Mouse (Mus musculus): Measurements from ENCODE around the gene Ttll12. TPM values are rescaled to one million over a fixed set of nuclear protein-coding genes. Genes with fewer than 3 reads are reported as not detected.
A peak's percentile ranks its signal among the peaks of the same experiment; 100 is the strongest.

The Ttll12 gene
- 29.9 and 32.5 TPM in 2 replicates for polyA plus RNA-seq (2012; rRNA removed)
- polyA plus RNA-seq (2014; fragmentation: Nextera tagmentation; extraction: Ambion mirVana): 36.2 and 43.7 TPM in 2 replicates

- H3K9ac ChIP-seq (replicated peaks): peak within 1 kb of the TSS; percentile 97
- TF ChIP-seq EP300 (IDR thresholded peaks at IDR 0.05; ENCODE audit: low read depth): no peak
- TF ChIP-seq CTCF (IDR thresholded peaks at IDR 0.05; ENCODE audit: low read depth): no peak
- H3K9me3 ChIP-seq (ENCODE audit: control insufficient read depth, low read length): no peaks in the 10 kb centered on the region
- ATAC-seq (ENCODE audit: insufficient read depth) (peak; percentile 67), DNase-seq (ENCODE audit: low read depth in 3 of 3, low spot score in 3 of 3) (peak; percentile 94 to 96 (median 96))
- under 1% methylated on average over 68 of the region's 68 CpGs for WGBS (ENCODE audit: insufficient replicate concordance)
- H3K4me3 ChIP-seq (ENCODE audit: insufficient read depth in 1 of 2, low read depth in 2 of 2, low read length in 2 of 2): peak within 1 kb of the TSS; percentile 81 to 84
- H3K4me2 ChIP-seq (ENCODE audit: low read depth): peak within 1 kb of the TSS; percentile 99
- H3K4me1 ChIP-seq (replicated peaks; ENCODE audit: control insufficient read depth in 2 of 2, insufficient read depth in 2 of 2, low read length in 1 of 2): peaks cover 34 to 39% of the 10 kb centered on the region in 2 experiments
- H3K27me3 ChIP-seq (ENCODE audit: control insufficient read depth, insufficient read depth, low read length): no peaks in the 10 kb centered on the region
- H3K27ac ChIP-seq: peak within 1 kb of the TSS; percentile 100
- peaks cover 14% of the 10 kb centered on the region for H3K36me3 ChIP-seq (replicated peaks; ENCODE audit: control insufficient read depth, insufficient read depth, low read depth)
Observed at GRCm38 (mm10) chr15:83594513-83595363, at the start of gene Ttll12. Gene Ttll12, minus strand, starts transcription at chr15:83595157.

DNA sequence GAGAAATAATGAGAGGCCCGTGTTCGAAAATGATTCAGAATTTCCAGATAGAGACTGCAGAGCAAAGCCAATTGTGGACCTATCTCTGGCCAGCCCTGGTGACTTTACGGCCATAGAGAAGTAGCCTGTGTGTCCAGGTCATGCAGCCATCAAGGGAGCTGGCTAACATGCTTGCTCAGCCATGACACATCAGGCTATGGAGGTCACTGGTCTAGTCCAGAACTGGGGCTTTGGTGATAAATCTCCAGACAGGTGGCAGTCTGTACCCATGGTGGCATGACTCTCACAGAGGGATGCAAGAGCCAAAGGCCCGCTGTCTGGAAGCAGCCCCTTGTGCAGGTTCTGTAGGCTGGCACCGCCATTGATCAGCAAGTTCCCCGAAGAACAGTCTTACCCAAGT lies 47.6 kb upstream of the Ttll12 start:
- Histone ChIP-seq H3K27ac (no peak overlapping the region), H3K9me3 (ENCODE audit: control insufficient read depth, low read length) (no peaks in the 10 kb centered on the region), H3K36me3 (replicated peaks; ENCODE audit: control insufficient read depth, insufficient read depth, low read depth) (no peaks in the 10 kb centered on the region), H3K4me2 (ENCODE audit: low read depth) (no peak overlapping the region), H3K27me3 (ENCODE audit: control insufficient read depth, insufficient read depth, low read length) (no peaks in the 10 kb centered on the region), H3K4me3 (ENCODE audit: insufficient read depth in 1 of 2, low read depth in 2 of 2, low read length in 2 of 2) (no peak overlapping the region), H3K9ac (replicated peaks) (no peak overlapping the region), H3K4me1 (replicated peaks; ENCODE audit: control insufficient read depth in 2 of 2, insufficient read depth in 2 of 2, low read length in 1 of 2) (no peaks in the 10 kb centered on the region)
- 67% methylated on average over 6 of the region's 6 CpGs for WGBS (ENCODE audit: insufficient replicate concordance)
- TF ChIP-seq EP300 (IDR thresholded peaks at IDR 0.05; ENCODE audit: low read depth) (no peak), CTCF (IDR thresholded peaks at IDR 0.05; ENCODE audit: low read depth) (no peak)
- ATAC-seq (ENCODE audit: insufficient read depth) (no peak), DNase-seq (ENCODE audit: low read depth in 3 of 3, low spot score in 3 of 3) (no peak)

GRCm38 (mm10) chr15:83640208-83640607 lies 45.3 kb upstream of the Ttll12 start:
- H3K9ac ChIP-seq (replicated peaks): no peak overlapping the region
- TF ChIP-seq CTCF (IDR thresholded peaks at IDR 0.05; ENCODE audit: low read depth) (no peak), EP300 (IDR thresholded peaks at IDR 0.05; ENCODE audit: low read depth) (no peak)
- no peaks in the 10 kb centered on the region for H3K36me3 ChIP-seq (replicated peaks; ENCODE audit: control insufficient read depth, insufficient read depth, low read depth)
- H3K4me2 ChIP-seq (ENCODE audit: low read depth): no peak overlapping the region
- WGBS (ENCODE audit: insufficient replicate concordance): 25% methylated on average over 4 of the region's 4 CpGs
- H3K4me3 ChIP-seq (ENCODE audit: insufficient read depth in 1 of 2, low read depth in 2 of 2, low read length in 2 of 2): no peak overlapping the region
- no peaks in the 10 kb centered on the region for H3K4me1 ChIP-seq (replicated peaks; ENCODE audit: control insufficient read depth in 2 of 2, insufficient read depth in 2 of 2, low read length in 1 of 2)
- no peak overlapping the region for H3K27ac ChIP-seq
- ATAC-seq (ENCODE audit: insufficient read depth): no peak
- no peaks in the 10 kb centered on the region for H3K9me3 ChIP-seq (ENCODE audit: control insufficient read depth, low read length)
- H3K27me3 ChIP-seq (ENCODE audit: control insufficient read depth, insufficient read depth, low read length): no peaks in the 10 kb centered on the region
- no peak for DNase-seq (ENCODE audit: low read depth in 3 of 3, low spot score in 3 of 3)

GRCm38 (mm10) chr15:83639160-83639559 lies 44.2 kb upstream of the Ttll12 start:
- H3K4me1 ChIP-seq (replicated peaks; ENCODE audit: control insufficient read depth in 2 of 2, insufficient read depth in 2 of 2, low read length in 1 of 2): no peaks in the 10 kb centered on the region
- H3K4me2 ChIP-seq (ENCODE audit: low read depth): no peak overlapping the region
- no peaks in the 10 kb centered on the region for H3K9me3 ChIP-seq (ENCODE audit: control insufficient read depth, low read length)
- no peak overlapping the region for H3K9ac ChIP-seq (replicated peaks)
- H3K27ac ChIP-seq: no peak overlapping the region
- H3K4me3 ChIP-seq (ENCODE audit: insufficient read depth in 1 of 2, low read depth in 2 of 2, low read length in 2 of 2): no peak overlapping the region
- ATAC-seq (ENCODE audit: insufficient read depth): no peak
- no peaks in the 10 kb centered on the region for H3K36me3 ChIP-seq (replicated peaks; ENCODE audit: control insufficient read depth, insufficient read depth, low read depth)
- no peak for DNase-seq (ENCODE audit: low read depth in 3 of 3, low spot score in 3 of 3)
- TF ChIP-seq EP300 (IDR thresholded peaks at IDR 0.05; ENCODE audit: low read depth) (no peak), CTCF (IDR thresholded peaks at IDR 0.05; ENCODE audit: low read depth) (no peak)
- H3K27me3 ChIP-seq (ENCODE audit: control insufficient read depth, insufficient read depth, low read length): no peaks in the 10 kb centered on the region
- WGBS (ENCODE audit: insufficient replicate concordance): 52% methylated on average over 3 of the region's 3 CpGs

DNA sequence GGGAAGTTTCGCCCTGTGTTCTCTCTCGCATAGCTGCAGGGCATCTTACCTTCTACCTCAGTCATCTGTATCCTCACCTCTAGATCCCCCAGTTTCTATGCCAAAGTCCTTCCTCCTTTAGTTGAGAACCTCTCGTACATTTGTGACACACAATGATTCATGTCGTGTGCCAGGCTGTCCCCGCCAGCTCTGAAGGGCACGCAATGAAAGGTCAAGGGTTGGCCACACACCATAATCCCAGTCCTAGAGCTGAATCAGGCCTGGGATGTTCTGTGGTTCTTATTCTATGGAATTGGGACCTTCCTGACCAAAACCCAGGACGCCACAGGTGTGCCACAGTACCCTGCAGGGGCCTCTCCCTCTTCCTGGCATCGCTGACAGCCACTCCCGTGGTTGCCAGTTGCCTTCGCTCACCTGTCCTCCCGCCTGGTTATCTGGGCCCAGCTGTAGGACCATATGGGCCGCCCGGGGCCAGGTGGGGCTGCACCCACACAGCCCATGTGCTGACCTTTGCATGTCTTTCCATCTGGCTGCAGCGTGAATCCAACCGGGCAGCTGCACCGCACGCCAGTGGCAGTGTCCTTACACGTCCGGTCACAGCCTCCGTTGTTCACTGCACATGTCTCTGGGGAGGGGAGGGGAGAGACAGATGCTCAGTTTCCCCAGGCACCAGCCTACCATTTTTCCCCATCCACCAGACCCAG lies 43.4 kb upstream of the Ttll12 start:
- TF ChIP-seq CTCF (IDR thresholded peaks at IDR 0.05; ENCODE audit: low read depth) (no peak), EP300 (IDR thresholded peaks at IDR 0.05; ENCODE audit: low read depth) (no peak)
- no peak for ATAC-seq (ENCODE audit: insufficient read depth)
- 72% methylated on average over 20 of the region's 20 CpGs for WGBS (ENCODE audit: insufficient replicate concordance)
- Histone ChIP-seq H3K4me1 (replicated peaks; ENCODE audit: control insufficient read depth in 2 of 2, insufficient read depth in 2 of 2, low read length in 1 of 2) (no peaks in the 10 kb centered on the region), H3K9ac (replicated peaks) (no peak overlapping the region), H3K4me3 (ENCODE audit: insufficient read depth in 1 of 2, low read depth in 2 of 2, low read length in 2 of 2) (no peak overlapping the region), H3K4me2 (ENCODE audit: low read depth) (no peak overlapping the region), H3K27ac (no peak overlapping the region), H3K27me3 (ENCODE audit: control insufficient read depth, insufficient read depth, low read length) (no peaks in the 10 kb centered on the region), H3K9me3 (ENCODE audit: control insufficient read depth, low read length) (no peaks in the 10 kb centered on the region), H3K36me3 (replicated peaks; ENCODE audit: control insufficient read depth, insufficient read depth, low read depth) (no peaks in the 10 kb centered on the region)
- no peak for DNase-seq (ENCODE audit: low read depth in 3 of 3, low spot score in 3 of 3)

All from liver, embryonic 14.5 days (tissue).